Mouse (Mus musculus): ENCODE data around the gene Ivns1abp. TPM values are rescaled to one million over a fixed set of nuclear protein-coding genes. Genes with fewer than 3 reads are reported as not detected.
A peak's percentile ranks its signal among the peaks of the same experiment; 100 is the strongest.

Ivns1abp gene
- polyA plus RNA-seq, 1 experiment from 2014 or later, result 68.2 TPM

DNA sequence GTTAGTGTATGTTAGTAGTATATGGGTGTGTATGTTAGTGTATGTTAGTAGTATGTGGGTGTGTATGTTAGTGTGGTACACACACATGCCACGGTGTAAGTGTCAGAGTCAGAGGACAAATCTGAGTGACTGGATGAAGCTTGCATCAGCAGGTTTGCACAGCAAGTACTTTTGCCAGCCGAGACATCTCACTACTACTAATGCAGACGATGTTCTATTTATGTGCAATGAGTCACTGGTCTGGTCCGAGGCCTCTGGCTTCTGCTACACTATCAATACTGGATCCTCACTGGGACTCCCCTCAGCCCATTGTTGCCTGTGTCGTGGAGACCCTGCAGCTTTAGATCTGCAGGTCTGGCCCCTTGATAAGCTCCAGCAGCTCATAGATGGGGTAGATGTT lies 27.3 kb downstream of the Ivns1abp start:
- no peak overlapping the region for H3K4me3 ChIP-seq (ENCODE audit: low read depth, low read length)
- H3K27ac ChIP-seq (ENCODE audit: low read depth), result no peak overlapping the region
- DNase-seq, result no peak
- 82% methylated on average over 5 of the region's 5 CpGs for WGBS (ENCODE audit: insufficient replicate concordance)
- no peak for TF ChIP-seq EP300 (IDR thresholded peaks at IDR 0.05; ENCODE audit: low read depth)
- no peak for TF ChIP-seq CTCF (IDR thresholded peaks at IDR 0.05; ENCODE audit: low read depth)
- peaks cover 32% of the 10 kb centered on the region for H3K36me3 ChIP-seq (replicated peaks; ENCODE audit: insufficient read depth, low read length)
- no peak for ATAC-seq
- no peak overlapping the region for H3K4me2 ChIP-seq (ENCODE audit: low read depth, low read length)
- H3K9me3 ChIP-seq (ENCODE audit: low read length), result no peaks in the 10 kb centered on the region
- H3K27me3 ChIP-seq (ENCODE audit: insufficient read depth, low read length), result no peaks in the 10 kb centered on the region
- no peaks in the 10 kb centered on the region for H3K4me1 ChIP-seq (ENCODE audit: insufficient read depth)
- H3K9ac ChIP-seq (replicated peaks), result no peak overlapping the region

DNA sequence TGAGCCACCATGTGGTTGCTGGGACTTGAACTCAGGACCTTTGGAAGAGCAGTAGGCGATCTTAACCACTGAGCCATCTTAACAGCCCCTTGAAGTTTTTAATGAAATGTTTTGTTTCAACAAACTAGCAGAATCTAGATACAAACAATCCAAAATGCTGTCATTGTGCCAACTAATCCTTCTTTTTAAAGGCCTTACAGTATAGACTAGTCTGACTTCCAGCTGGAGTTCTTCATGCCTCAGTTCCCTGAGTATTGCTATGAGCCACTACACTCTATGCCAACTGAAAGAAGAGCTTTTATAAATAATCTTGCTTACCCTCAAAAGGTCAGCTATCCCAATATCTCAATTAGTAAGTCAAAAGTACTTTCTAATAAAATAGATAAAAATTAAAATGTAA lies 28.5 kb downstream of the Ivns1abp start:
- Histone ChIP-seq H3K4me3 (ENCODE audit: low read depth, low read length) (no peak overlapping the region), H3K9me3 (ENCODE audit: low read length) (no peaks in the 10 kb centered on the region), H3K27ac (ENCODE audit: low read depth) (no peak overlapping the region), H3K4me2 (ENCODE audit: low read depth, low read length) (no peak overlapping the region), H3K4me1 (ENCODE audit: insufficient read depth) (no peaks in the 10 kb centered on the region), H3K36me3 (replicated peaks; ENCODE audit: insufficient read depth, low read length) (peaks cover 27% of the 10 kb centered on the region), H3K9ac (replicated peaks) (no peak overlapping the region), H3K27me3 (ENCODE audit: insufficient read depth, low read length) (no peaks in the 10 kb centered on the region)
- WGBS (ENCODE audit: insufficient replicate concordance), result 70% methylated on average over 1 of the region's 1 CpGs
- DNase-seq (no peak), ATAC-seq (no peak)
- TF ChIP-seq CTCF (IDR thresholded peaks at IDR 0.05; ENCODE audit: low read depth) (no peak), EP300 (IDR thresholded peaks at IDR 0.05; ENCODE audit: low read depth) (no peak)

DNA sequence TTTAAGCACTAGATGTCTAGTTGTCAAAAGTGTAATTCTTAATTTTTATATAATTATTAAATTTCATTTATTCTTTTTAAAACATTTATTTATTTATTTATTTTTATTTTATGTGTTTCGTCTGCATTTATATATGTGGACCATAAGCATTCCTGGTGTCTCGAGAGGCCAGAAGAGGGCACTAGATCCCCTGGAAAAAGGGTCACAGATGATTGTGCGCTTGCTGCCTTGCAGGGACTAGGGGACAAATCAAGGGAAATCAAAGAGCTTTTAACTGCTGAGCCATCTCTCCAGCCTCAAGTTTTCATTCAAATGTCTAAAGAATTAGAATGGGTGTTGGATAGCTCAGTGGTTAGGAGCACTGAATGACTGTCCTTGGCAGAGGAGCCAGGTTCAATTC lies 33.1 kb downstream of the Ivns1abp start:
- Histone ChIP-seq H3K9ac (replicated peaks) (no peak overlapping the region), H3K4me2 (ENCODE audit: low read depth, low read length) (no peak overlapping the region), H3K27me3 (ENCODE audit: insufficient read depth, low read length) (no peaks in the 10 kb centered on the region), H3K36me3 (replicated peaks; ENCODE audit: insufficient read depth, low read length) (peaks cover 14% of the 10 kb centered on the region; the same call in 1 of the 2 replicates), H3K9me3 (ENCODE audit: low read length) (no peaks in the 10 kb centered on the region), H3K27ac (ENCODE audit: low read depth) (no peak overlapping the region), H3K4me3 (ENCODE audit: low read depth, low read length) (no peak overlapping the region), H3K4me1 (ENCODE audit: insufficient read depth) (peaks cover 3% of the 10 kb centered on the region; the same call in 1 of the 2 replicates)
- peak; percentile 36 for TF ChIP-seq CTCF (IDR thresholded peaks at IDR 0.05; ENCODE audit: low read depth)
- no peak for TF ChIP-seq EP300 (IDR thresholded peaks at IDR 0.05; ENCODE audit: low read depth)
- WGBS (ENCODE audit: insufficient replicate concordance), result 86% methylated on average over 3 of the region's 3 CpGs
- no peak for DNase-seq
- ATAC-seq, result no peak

- 89% methylated on average over 1 of the region's 1 CpGs for WGBS (ENCODE audit: insufficient replicate concordance)
- peak; percentile 38 for DNase-seq
Measured at GRCm38 (mm10) chr1:151390029-151390428, 45.8 kb downstream of the Ivns1abp start.

DNA sequence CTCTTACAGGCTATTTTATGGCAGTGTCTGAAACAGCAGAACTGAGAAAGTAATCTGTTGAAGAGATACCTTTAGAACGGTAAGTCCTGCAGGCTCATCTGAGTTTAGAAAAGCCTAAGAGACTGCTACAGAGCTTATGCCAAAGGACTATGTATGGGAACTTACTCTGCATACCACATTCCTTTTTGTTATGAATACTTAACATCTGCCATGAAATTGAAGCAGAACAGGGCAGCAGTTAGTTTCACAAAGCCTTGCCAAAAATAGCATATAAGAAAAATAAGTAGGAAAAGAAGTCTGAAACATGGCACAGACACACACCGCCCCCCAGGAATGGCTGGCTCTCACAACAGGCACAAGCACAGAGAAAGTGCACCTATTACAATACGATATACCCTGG lies 65.5 kb downstream of the Ivns1abp start:
- Histone ChIP-seq H3K4me1 (ENCODE audit: insufficient read depth) (no peaks in the 10 kb centered on the region), H3K4me3 (ENCODE audit: low read depth, low read length) (no peak overlapping the region), H3K36me3 (replicated peaks; ENCODE audit: insufficient read depth, low read length) (peaks cover 14% of the 10 kb centered on the region; the same call in 1 of the 2 replicates), H3K27me3 (ENCODE audit: insufficient read depth, low read length) (no peaks in the 10 kb centered on the region), H3K9ac (replicated peaks) (no peak overlapping the region), H3K9me3 (ENCODE audit: low read length) (no peaks in the 10 kb centered on the region), H3K27ac (ENCODE audit: low read depth) (no peak overlapping the region), H3K4me2 (ENCODE audit: low read depth, low read length) (no peak overlapping the region)
- TF ChIP-seq CTCF (IDR thresholded peaks at IDR 0.05; ENCODE audit: low read depth) (no peak), EP300 (IDR thresholded peaks at IDR 0.05; ENCODE audit: low read depth) (no peak)
- WGBS (ENCODE audit: insufficient replicate concordance), result 87% methylated on average over 3 of the region's 3 CpGs
- no peak for ATAC-seq
- no peak for DNase-seq

More at GRCm38 (mm10) chr1:151390029-151390428, 45.8 kb downstream of the Ivns1abp start:
- no peaks in the 10 kb centered on the region for H3K9me3 ChIP-seq (ENCODE audit: low read length)
- peaks cover 12% of the 10 kb centered on the region for H3K36me3 ChIP-seq (replicated peaks; ENCODE audit: insufficient read depth, low read length)
- H3K27me3 ChIP-seq (ENCODE audit: insufficient read depth, low read length), result no peaks in the 10 kb centered on the region
- H3K4me2 ChIP-seq (ENCODE audit: low read depth, low read length), result no peak overlapping the region
- H3K27ac ChIP-seq (ENCODE audit: low read depth), result no peak overlapping the region
- no peaks in the 10 kb centered on the region for H3K4me1 ChIP-seq (ENCODE audit: insufficient read depth)
- no peak overlapping the region for H3K4me3 ChIP-seq (ENCODE audit: low read depth, low read length)
- ATAC-seq, result no peak
- H3K9ac ChIP-seq (replicated peaks), result no peak overlapping the region
- TF ChIP-seq EP300 (IDR thresholded peaks at IDR 0.05; ENCODE audit: low read depth), result no peak
- peak; percentile 68 for TF ChIP-seq CTCF (IDR thresholded peaks at IDR 0.05; ENCODE audit: low read depth)

Other genes with a start within 250 kb of the Ivns1abp start
- gene Gm47985, start 161.9 kb upstream of the Ivns1abp start, polyA plus RNA-seq (2015; fragmentation: Nextera tagmentation; extraction: Ambion mirVana), result 0.60 and 0.67 TPM in 2 replicates
- 0.28 and 0.37 TPM in 2 replicates for gene Gm8947, start 152.1 kb upstream of the Ivns1abp start, polyA plus RNA-seq (2015; fragmentation: Nextera tagmentation; extraction: Ambion mirVana)
- 0.26 and 0.31 TPM in 2 replicates for gene Gm47995, start 146.0 kb upstream of the Ivns1abp start, polyA plus RNA-seq (2015; fragmentation: Nextera tagmentation; extraction: Ambion mirVana)
- 0.28 TPM in 1 of 2 replicates, not detected in the other for gene 3110040M04Rik, start 140.4 kb upstream of the Ivns1abp start, polyA plus RNA-seq (2015; fragmentation: Nextera tagmentation; extraction: Ambion mirVana)
- 0.12 and 0.20 TPM in 2 replicates for gene Gm47996, start 134.3 kb upstream of the Ivns1abp start, polyA plus RNA-seq (2015; fragmentation: Nextera tagmentation; extraction: Ambion mirVana)
- gene Swt1, start 84.0 kb downstream of the Ivns1abp start, polyA plus RNA-seq (2015; fragmentation: Nextera tagmentation; extraction: Ambion mirVana), result 17.2 and 20.6 TPM in 2 replicates
- gene Trmt1l, start 84.1 kb downstream of the Ivns1abp start, polyA plus RNA-seq (2015; fragmentation: Nextera tagmentation; extraction: Ambion mirVana), result 10.9 and 12.6 TPM in 2 replicates
- 18.8 and 19.4 TPM in 2 replicates for gene Rnf2, start 156.5 kb downstream of the Ivns1abp start, polyA plus RNA-seq (2015; fragmentation: Nextera tagmentation; extraction: Ambion mirVana)
- 8.3 and 11.5 TPM in 2 replicates for gene Fam129a, start 226.7 kb downstream of the Ivns1abp start, polyA plus RNA-seq (2015; fragmentation: Nextera tagmentation; extraction: Ambion mirVana)